Mouse (Mus musculus) thymus, adult 2 months (tissue): ENCODE data around the gene Stk32c.

Experiments
- CTCF ChIP-seq: fragments of 200-500 bp; IDR thresholded peaks from 2 replicates; pipeline ENCODE4 v1.5.1; 2012; ENCODE audit warnings: mild to moderate bottlenecking, control low read depth, low read length, moderate library complexity, borderline replicate concordance; ENCODE audit not compliant: control insufficient read depth, poor library complexity, insufficient read depth; ENCODE audit errors: extremely low read depth
- POLR2A ChIP-seq: fragments of 200-500 bp; IDR thresholded peaks from 2 replicates; pipeline ENCODE4 v1.6.1; 2012; ENCODE audit warnings: mild to moderate bottlenecking, low read length, control low read depth, moderate library complexity; ENCODE audit not compliant: control insufficient read depth, poor library complexity, insufficient read depth; ENCODE audit errors: extremely low read depth

GRCm38 (mm10) chr7:139247881-139248614, 34.9 kb upstream of the Stk32c start, which contains the start of gene Pwwp2b:
- peak; percentile 45; the same call in 1 of the 2 replicates for TF ChIP-seq POLR2A
- 0 out of 2 replicates have a peak, but pooled peaks have one; percentile 14 for TF ChIP-seq CTCF
